Mouse (Mus musculus): Measurements from ENCODE around the gene Taar8b.
"Not testable (repeated sequence)": the region's sequence is repeated elsewhere in the genome, so short reads cannot be mapped to it uniquely, and the experiment has no call there.

The Taar8b gene

DNA sequence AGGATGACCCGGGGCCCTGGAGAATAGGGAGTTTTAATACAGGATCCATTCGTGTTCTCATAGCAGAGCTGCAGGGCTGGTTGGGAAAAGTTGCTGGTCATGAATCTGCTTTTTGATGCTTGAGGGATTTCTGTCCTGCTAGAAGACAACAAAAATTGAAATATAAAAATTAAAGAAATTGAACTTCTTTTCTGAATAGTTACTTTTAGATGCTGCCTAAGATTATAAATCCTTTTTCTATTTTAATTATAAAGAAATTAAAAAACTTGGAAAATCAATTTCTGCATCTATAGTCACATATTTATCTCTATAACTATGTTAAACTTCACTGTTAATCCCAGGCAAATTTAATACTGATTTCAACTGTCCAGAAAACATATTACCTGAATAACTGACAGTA is at the start of gene Taar8b:
Taar8b (minus strand) TSS at position 101 of the 400 bp plus-strand sequence.
- no peak for DNase-seq (ENCODE audit: low spot score)

DNA sequence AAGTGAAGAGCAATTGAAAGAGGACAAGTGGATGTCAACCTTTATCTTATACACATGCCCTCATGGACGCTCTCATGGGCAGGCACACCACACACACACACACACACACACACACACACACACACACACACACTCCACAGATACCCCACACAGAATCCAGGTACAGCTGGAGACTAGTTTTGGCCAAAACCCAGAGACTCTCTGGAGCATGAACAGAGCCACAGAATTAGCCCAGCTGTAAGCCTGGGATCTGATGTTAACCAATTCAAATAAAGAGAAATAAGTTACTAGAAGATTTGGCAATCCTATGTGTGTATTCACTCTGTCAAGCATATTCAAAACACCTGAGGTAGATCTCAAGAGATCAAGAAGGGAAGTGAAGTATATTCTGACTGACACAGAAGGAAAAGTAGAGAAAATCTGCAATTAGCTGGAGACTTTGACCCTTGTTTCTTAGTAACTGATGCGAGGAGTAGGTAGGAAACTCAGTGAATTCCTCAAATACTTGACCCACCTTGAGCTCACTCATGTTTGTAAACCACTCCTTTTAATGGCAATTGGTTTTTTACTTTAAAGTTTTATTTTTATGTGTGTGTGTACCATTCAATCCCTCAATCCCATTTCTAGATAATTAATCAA is 46.6 kb upstream of the Taar8b start:
- no peak for DNase-seq (ENCODE audit: low spot score)

DNA sequence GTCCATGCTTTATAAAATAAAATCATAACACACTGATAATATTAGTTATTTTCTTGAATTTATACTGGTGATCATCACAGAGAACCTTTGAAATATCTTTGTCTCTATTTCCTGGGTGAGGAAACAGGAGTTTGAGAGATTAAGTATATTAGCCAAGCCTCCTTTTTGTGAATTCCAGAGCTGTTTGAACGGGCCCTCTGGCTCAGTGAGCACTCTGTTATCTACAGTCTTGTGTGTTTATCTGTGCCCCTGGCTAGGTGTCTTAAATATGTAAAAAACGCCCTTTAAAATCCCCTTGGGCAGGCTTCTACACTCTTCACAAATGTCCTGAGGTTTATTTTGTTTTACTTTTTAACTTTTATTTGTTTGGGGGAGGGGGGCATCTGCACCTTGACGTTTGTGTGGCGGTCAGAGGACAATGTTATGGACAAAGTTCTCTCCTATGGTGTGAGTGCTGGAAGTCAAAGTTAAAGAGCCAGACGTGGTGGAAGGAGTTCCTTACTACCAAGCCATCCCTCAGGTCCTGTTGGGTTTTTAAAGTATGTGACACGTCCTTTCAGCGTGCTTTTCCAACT is 42.1 kb upstream of the Taar8b start:
- no peak for DNase-seq (ENCODE audit: low spot score)

DNA sequence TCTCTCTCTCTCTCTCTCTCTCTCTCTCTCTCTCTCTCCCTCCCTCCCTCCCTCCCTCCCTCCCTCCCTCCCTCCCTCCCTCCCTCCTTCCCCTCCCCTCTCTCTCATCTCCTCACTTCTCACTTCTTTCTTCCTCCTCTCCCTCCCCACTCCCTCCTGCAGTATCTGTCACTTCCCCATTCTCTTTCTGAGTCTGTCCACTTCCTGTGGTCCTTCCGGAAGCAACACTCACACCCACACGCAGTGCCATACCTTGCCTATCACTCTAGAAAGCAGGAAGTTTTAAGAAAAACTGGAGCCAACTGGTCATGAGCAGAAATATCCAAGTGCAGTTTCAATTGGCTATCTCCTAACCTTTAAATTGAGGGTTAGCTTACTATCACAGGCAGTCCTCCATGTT is 41.0 kb upstream of the Taar8b start:
- no peak for DNase-seq (ENCODE audit: low spot score)

DNA sequence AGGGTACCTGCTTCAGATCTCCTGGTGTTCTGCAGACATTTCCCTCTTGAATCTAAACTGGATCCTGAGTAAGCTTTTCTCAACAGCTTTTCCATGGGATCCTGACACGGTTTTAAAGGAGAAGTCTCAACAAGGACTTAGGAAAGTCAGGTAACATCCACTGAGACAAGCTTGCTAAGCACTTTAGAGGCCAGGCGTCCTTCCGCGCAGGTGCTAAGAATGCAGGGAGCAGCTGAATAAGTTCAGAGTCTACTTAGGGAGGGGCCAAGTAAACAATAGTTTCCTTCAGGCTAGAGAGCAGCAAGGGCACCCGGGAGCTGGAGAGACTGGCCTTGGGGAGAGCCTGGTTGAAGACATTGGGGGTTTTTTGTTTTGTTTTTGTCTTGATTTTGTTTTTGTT is 40.2 kb upstream of the Taar8b start:
- DNase-seq (ENCODE audit: low spot score) = peak; percentile 27

DNA sequence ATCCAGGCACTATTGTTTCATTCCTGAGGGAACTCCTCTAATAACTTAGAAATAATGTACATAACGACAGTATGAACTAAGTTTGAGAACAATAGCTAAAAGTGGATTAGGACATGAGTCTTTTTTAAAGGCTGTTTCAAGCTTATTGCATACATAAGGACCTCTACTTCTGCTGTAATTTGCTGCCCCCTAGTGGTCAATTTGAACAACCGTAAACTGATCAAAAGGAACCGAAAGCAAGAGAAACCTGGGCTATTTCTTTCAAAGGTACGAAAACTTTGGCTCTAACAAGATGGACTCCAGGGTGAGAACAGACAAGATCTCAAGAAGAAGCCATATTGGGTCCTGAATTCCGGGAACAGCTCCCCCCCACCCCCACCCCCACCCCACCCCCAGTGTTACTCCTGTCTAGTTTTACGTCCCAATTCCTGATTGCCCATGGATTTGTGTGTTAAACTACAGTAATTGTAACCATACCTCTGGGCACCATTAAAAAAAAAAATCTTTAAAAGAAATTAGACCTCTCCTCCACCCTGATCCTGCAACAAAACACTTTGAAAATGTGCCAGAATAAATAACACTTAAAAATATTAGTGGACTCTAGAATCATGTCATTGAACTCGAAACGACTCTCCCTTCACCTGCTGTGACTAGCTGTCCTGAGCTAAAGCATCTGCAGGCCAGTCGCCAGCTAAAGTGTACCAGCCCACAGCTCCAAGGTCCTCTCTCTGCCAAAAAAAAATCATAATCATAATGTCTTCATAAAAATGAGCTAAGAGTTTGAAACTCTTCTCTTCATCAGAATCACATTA is 39.6 kb upstream of the Taar8b start:
- DNase-seq (ENCODE audit: low spot score) = peak; percentile 89

DNA sequence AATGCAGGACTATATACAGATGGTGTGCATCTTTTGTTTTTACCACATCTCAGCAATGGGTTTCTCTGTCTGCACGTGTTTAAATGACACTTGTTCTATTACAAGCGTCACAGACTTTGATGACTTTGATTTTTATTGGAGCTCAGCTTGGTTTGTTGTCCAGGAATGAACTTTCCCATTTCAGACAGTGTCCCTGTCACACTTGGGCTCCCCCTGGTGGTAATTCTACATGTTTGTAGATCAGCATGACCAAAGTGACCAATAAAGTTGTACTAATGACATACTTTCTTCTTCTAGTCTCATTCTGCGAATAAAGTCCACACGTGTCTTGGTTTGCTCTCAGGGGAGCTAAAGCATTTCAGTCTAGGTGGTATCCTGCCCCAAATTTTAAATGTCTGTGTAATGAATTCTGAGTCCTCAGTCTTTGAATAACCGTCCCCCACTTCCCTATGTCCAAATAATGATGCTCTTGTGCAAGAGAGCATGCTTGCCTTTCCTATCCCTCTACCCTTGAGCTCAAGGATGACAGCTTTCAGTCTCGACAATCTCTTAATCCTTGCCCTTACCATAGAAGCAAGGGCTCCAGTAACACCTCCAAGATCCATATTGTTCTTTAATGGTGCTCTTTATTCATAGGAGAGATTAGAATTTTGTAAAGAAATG is 19.2 kb upstream of the Taar8b start:
- peak; percentile 82 for DNase-seq (ENCODE audit: low spot score)

DNA sequence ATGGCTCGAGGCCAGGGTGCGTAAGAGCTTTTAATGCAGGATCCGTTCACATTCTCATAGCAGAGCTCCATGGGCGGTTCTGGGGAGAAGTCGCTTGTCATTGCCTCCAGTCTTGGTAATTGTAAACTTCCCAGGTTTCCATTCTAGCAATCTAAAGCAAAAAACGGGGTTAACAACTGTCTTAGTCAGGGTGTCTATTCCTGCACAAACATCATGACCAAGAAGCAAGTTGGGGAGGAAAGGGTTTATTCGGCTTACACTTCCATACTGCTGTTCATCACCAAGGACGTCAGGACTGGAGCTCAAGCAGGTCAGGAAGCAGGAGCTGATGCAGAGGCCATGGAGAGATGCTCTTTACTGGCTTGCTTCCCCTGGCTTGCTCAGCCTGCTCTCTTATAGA is 17.3 kb upstream of the Taar8b start, which contains the start of gene Taar9:
Taar9 (minus strand) TSS at position 101 of the 400 bp plus-strand sequence.
- DNase-seq (ENCODE audit: low spot score) = not testable (repeated sequence)

DNA sequence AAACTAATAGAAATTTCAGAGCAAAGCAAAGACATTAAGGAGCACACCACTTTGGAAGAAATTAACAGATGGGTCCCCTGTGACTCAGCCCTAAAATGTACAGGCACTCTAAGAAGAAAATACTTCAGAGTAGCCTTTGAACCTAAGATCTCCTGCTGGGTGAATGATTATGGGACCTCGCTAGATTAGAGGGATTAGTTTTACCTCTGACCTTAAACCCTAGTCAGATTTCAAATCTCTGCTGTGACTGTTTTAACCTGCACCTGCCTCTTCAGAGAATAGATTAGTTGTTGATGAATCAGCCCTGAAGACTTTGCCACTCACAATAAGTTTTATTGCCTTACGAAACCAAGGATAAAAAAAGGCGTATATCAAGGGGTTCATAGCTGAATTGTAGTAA is 16.1 kb upstream of the Taar8b start:
- no peak for DNase-seq (ENCODE audit: low spot score)

DNA sequence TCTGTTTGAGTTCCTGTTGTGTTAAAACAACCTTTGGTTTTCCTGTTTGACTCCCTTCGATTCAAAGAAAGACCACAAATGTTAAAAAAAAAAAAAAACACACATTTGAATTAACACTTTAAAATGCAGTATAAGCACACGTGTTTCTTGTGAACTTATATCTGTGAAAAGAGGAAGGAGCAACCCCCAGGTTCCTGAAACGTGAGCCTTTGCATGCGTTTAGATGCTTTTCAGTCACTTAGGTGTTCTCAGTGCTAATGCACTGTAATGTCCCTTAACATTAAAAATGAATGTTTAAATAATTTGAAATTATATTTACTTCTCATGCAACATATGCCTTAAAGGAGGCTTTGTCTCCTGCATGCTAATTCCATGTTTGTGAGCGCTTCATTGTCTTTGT is 15.7 kb upstream of the Taar8b start:
- no peak for DNase-seq (ENCODE audit: low spot score)

DNA sequence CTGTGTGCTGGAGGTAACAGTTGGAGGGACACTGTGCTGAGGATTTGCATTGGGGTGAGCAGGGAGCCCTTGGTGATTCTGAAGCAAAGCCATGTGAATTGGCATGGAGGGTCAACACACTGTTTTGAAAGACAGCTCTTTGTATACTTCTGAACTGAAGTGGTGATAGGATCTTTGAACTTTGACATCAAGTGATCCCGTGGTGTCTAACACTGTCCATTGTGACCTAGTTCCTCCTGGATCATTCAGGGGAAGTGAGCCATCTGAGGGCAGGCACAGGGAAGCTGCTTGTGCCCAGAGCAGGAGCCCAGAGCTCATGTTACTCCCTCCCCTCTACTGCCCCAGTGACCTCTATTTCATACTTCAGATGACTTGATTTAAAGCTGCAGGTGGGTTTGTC is 11.2 kb upstream of the Taar8b start:
- not testable (repeated sequence) for DNase-seq (ENCODE audit: low spot score)

DNA sequence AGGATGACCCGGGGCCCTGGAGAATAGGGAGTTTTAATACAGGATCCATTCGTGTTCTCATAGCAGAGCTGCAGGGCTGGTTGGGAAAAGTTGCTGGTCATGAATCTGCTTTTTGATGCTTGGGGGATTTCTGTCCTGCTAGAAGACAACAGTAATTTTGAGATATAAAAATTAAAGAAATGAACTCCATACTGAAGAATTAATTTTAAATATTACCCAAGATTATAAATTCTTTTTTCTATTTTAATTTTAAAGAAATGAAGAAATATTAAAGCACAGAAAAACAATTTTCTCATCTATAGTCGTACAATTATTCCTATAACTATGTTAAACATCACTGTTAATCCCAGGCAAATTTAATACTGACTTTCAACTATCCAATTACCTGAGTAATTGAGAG is 9.7 kb upstream of the Taar8b start, which contains the start of gene Taar8c:
Taar8c (minus strand) TSS at position 101 of the 400 bp plus-strand sequence.
- not testable (repeated sequence) for DNase-seq (ENCODE audit: low spot score)

DNA sequence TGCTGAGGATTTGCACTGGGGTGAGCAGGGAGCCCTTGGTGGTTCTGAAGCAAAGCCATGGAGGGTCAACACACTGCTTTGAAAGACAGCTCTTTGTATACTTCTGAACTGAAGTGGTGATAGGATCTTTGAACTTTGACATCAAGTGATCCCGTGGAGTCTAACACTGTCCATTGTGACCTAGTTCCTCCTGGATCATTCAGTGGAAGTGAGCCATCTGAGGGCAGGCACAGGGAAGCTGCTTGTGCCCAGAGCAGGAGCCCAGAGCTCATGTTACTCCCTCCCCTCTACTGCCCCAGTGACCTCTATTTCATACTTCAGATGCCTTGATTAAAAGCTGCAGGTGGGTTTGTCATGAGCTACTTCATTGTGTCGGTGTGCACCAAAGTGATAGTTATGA is 4.9 kb upstream of the Taar8b start:
- DNase-seq (ENCODE audit: low spot score) = not testable (repeated sequence)

DNA sequence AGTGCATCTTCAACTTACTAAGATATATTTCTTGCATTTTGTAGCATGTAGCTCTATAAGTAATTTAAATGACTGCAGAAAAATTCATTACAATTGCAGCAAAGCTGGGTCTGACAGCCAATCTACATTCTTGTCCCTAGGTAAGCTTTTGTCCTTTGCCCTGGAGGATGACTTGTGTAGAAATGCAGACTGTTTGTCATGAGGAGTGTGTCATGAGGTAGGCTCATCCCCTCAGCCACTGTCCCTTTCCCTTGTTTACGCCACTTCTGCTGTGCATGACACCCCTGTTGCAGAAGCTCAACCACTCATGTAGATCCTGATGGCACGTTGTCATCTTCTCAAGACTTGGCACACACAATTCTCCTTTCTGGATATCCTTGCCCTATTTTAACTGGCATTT is 4.9 kb downstream of the Taar8b start:
- no peak for DNase-seq (ENCODE audit: low spot score)

DNA sequence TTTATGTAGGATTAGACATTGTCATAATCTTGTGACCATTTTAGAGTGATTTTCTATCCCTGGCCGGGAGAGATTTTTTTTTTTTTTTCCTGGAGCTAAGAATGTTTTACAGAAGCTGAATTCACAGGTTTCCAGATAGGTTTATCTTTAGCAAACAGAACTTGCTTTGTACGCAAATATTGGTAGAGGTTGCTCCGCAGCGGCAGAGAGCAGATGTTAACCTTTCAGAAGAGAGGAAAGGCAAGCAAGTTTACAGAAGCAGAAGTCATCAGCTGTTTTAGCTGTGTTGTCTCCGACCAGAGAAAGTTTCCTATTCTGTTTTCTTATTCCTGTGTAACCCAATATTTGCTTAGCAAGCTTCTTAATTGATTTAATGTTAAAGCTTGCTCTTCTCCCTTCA is 5.5 kb downstream of the Taar8b start:
- DNase-seq (ENCODE audit: low spot score) = no peak

DNA sequence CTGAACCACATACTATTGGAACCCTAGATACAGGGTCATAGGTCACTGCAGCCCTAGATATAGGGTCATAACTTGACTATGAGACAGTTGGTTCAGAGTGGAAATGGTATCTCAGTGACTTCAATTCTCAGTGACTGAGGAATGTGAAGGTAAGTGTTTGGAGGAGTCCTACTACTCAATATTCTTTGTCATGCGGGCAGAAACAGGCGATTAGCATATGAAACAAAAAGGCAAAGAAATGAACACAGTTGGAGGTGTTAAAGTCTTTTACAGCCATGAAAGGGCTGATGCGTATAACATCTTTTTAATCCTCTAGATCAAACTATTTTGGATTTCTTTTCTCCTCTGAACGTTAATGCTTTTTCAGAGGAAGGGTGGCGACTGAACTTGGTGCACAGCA is 6.2 kb downstream of the Taar8b start:
- no peak for DNase-seq (ENCODE audit: low spot score)

DNA sequence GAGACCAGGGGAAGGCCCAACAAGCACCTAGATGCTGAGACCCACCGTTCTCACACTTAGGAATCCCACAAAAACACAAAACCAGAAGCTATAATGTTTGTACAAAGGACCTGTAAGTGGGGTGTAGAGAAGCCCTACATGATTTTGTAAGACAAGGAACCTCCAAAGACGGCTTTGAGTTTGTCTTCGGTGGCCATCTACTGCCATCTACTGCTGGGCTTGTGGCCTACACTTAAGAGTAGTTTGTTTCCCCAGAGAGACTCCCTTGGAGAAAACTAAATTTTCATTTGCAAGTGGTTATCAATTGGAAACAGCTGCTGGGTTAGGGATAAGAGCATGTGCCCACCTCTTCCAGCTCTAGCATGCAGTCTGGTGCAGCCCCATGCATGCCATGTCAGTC is 11.9 kb downstream of the Taar8b start:
- DNase-seq (ENCODE audit: low spot score) = peak; percentile 64

DNA sequence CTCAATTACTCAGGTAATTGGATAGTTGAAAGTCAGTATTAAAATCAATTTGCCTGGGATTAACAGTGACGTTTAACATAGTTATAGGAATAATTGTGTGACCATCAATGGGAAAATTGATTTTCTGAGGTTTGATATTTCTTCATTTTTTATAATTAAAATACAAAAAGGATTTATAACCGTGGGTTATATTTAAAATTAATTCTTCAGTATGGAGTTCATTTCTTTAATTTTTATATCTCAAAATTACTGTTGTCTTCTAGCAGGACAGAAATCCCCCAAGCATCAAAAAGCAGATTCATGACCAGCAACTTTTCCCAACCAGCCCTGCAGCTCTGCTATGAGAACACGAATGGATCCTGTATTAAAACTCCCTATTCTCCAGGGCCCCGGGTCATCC is 15.9 kb downstream of the Taar8b start, which contains the start of gene Taar8a:
Taar8a (plus strand) TSS at position 301 of the 400 bp plus-strand sequence.
- not testable (repeated sequence) for DNase-seq (ENCODE audit: low spot score)

DNA sequence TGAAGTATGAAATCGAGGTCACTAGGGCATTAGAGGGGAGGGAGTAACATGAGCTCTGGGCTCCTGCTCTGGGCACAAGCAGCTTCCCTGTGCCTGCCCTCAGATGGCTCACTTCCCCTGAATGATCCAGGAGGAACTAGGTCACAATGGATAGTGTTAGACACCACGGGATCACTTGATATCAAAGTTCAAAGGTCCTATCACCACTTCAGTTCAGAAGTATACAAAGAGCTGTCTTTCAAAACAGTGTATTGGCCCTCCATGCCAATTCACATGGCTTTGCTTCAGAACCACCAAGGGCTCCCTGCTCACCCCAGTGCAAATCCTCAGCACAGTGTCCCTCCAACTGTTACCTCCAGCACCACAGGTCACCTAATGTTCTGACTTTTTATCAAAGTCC is 17.3 kb downstream of the Taar8b start:
- DNase-seq (ENCODE audit: low spot score) = not testable (repeated sequence)

DNA sequence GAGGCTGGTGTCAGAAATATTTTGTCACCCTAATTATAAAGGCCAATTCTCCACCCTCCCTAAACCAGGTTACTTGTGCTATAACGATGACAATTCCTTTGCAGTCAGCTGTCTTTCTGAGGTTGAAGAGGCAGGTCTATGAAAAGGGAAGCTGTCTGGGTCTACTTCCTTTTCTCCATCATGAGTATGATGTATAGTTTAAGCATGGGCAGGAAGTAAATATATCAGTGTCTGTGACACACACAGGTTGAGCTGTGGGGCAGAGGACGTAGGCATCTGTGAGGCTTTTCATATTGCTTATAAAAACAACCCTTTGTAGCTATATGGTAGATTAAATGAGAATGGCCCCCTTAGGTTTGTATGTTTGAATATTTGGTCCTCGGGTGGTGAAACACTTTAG is 33.1 kb downstream of the Taar8b start:
- DNase-seq (ENCODE audit: low spot score) = no peak

DNA sequence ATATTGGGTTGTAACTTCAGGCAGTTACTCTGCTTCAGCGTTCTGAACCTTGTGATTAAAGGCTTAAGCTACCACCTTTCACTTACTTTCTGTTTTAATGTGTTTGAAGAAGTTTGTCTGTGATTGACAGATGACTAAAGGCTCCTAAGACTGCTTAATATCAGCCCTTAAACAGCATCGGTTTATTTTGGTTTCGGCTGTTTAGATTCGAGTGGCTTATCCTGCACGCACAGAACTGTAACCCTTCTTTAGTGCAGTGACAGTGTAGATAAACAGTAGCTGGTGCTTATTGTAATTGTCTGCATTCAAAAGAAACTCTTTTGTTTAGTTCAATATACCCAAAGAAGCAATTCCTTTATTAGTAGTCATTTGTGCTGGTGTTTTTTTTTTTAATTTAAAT is 40.1 kb downstream of the Taar8b start:
- DNase-seq (ENCODE audit: low spot score) = no peak

DNA sequence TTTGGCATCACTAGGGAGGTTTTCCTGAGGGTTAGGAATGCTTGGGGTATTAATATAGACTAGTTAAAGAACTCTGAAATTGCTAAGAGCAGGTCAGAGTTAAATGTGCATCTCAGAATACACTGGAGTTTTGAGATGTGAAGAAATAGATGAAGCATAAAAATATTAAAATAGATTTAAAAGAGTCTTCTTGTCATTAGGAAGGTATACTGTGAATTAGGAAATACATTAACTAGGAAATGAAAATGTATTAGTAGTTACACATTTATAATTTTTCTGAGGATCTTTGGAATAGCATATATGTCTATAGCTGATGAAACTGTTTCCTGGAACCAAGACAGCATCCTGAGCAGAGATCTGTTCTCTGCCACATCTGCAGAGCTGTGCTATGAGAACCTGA is 42.9 kb downstream of the Taar8b start, which contains the start of gene Taar7f:
Taar7f (plus strand) TSS at position 301 of the 400 bp plus-strand sequence.
- no peak for DNase-seq (ENCODE audit: low spot score)

All from embryo, embryonic 10 days (tissue).